Mouse (Mus musculus) heart, embryonic 10.5 days (tissue): Measurements from ENCODE around the gene Slc22a23. TPM values are rescaled to one million over a fixed set of nuclear protein-coding genes. Genes with fewer than 3 reads are reported as not detected.

ENCODE experiments used
- DNase-seq: peaks from one replicate; pipeline ENCODE4 v3.0.0-alpha.2; 2017; ENCODE audit warnings: low spot score
- H3K27ac ChIP-seq: fragments of 300-500 bp; sonication (generic); 2 replicates; pipeline ENCODE4 v1.5.1; 2016; ENCODE audit warnings: mild to moderate bottlenecking
- H3K27me3 ChIP-seq: fragments of 300-500 bp; sonication (generic); 2 replicates; pipeline ENCODE4 v1.6.1; 2016; ENCODE audit warnings: mild to moderate bottlenecking; ENCODE audit not compliant: poor library complexity, insufficient read depth, severe bottlenecking
- H3K36me3 ChIP-seq: fragments of 300-500 bp; sonication (generic); 2 replicates; pipeline ENCODE4 v1.6.1; 2016; ENCODE audit warnings: mild to moderate bottlenecking, moderate library complexity
- H3K4me1 ChIP-seq: fragments of 300-500 bp; sonication (generic); 2 replicates; pipeline ENCODE4 v1.6.1; 2016; ENCODE audit warnings: mild to moderate bottlenecking
- H3K4me3 ChIP-seq: fragments of 300-500 bp; sonication (generic); 2 replicates; pipeline ENCODE4 v1.5.1; 2016; ENCODE audit warnings: mild to moderate bottlenecking, moderate library complexity
- H3K9me3 ChIP-seq: fragments of 300-500 bp; sonication (generic); 2 replicates; pipeline ENCODE4 v1.6.1; 2016; ENCODE audit warnings: mild to moderate bottlenecking, moderate library complexity
- WGBS: fragments of 180-500 bp; shearing (Covaris S2); methylation state at CpG from one replicate; pipeline ENCODE4 v1.1.7; 2016; 5-methylcytosine and 5-hydroxymethylcytosine counted together
- polyA plus RNA-seq: library from polyadenylated mRNA; unstranded; fragments of >200 nt; fragmentation: Nextera tagmentation; extraction: Ambion mirVana; gene quantifications from 2 replicates; pipeline ENCODE4 v1.2.1, GENCODE M21; 2016

Slc22a23 gene
- polyA plus RNA-seq, 1 experiment from 2014 or later: 5.1 TPM

GRCm38 (mm10) chr13:34227720-34228661, 117.0 kb downstream of the Slc22a23 start:
- WGBS: 30% methylated on average over 12 of the region's 12 CpGs
- no peaks in the 10 kb centered on the region for H3K36me3 ChIP-seq
- DNase-seq: no peak
- peaks cover 17% of the 10 kb centered on the region for H3K4me1 ChIP-seq
- no peak overlapping the region for H3K4me3 ChIP-seq
- no peaks in the 10 kb centered on the region for H3K9me3 ChIP-seq
- H3K27me3 ChIP-seq: no peaks in the 10 kb centered on the region
- H3K27ac ChIP-seq: no peak overlapping the region

- Histone ChIP-seq H3K4me1 (peaks cover 20% of the 10 kb centered on the region), H3K36me3 (0 out of 2 replicates have a peak, but pooled peaks cover 1% of the 10 kb centered on the region), H3K27ac (no peak overlapping the region), H3K4me3 (no peak overlapping the region), H3K27me3 (no peaks in the 10 kb centered on the region), H3K9me3 (no peaks in the 10 kb centered on the region)
- no peak for DNase-seq
- WGBS: 8% methylated on average over 1 of the region's 1 CpGs
Observed at GRCm38 (mm10) chr13:34226940-34227339, 118.0 kb downstream of the Slc22a23 start.

- Histone ChIP-seq H3K9me3 (no peaks in the 10 kb centered on the region), H3K4me3 (no peak overlapping the region), H3K27ac (no peak overlapping the region), H3K27me3 (no peaks in the 10 kb centered on the region), H3K36me3 (0 out of 2 replicates have a peak, but pooled peaks cover 10% of the 10 kb centered on the region), H3K4me1 (peaks cover 14% of the 10 kb centered on the region)
- no peak for DNase-seq
- WGBS: 58% methylated on average over 7 of the region's 7 CpGs
Observed at GRCm38 (mm10) chr13:34222985-34223384, 122.0 kb downstream of the Slc22a23 start.

GRCm38 (mm10) chr13:34219728-34220127, 125.3 kb downstream of the Slc22a23 start:
- peaks cover 8% of the 10 kb centered on the region for H3K4me1 ChIP-seq
- H3K4me3 ChIP-seq: no peak overlapping the region
- 0 out of 2 replicates have a peak, but pooled peaks cover 10% of the 10 kb centered on the region for H3K36me3 ChIP-seq
- H3K27me3 ChIP-seq: no peaks in the 10 kb centered on the region
- no peaks in the 10 kb centered on the region for H3K9me3 ChIP-seq
- H3K27ac ChIP-seq: no peak overlapping the region
- DNase-seq: no peak
- 30% methylated on average over 3 of the region's 3 CpGs for WGBS

GRCm38 (mm10) chr13:34218776-34219175, 126.2 kb downstream of the Slc22a23 start:
- DNase-seq: no peak
- H3K4me1 ChIP-seq: peaks cover 8% of the 10 kb centered on the region
- 0 out of 2 replicates have a peak, but pooled peaks cover 10% of the 10 kb centered on the region for H3K36me3 ChIP-seq
- no peaks in the 10 kb centered on the region for H3K9me3 ChIP-seq
- no peak overlapping the region for H3K27ac ChIP-seq
- WGBS: 89% methylated on average over 3 of the region's 3 CpGs
- no peak overlapping the region for H3K4me3 ChIP-seq
- no peaks in the 10 kb centered on the region for H3K27me3 ChIP-seq

DNA sequence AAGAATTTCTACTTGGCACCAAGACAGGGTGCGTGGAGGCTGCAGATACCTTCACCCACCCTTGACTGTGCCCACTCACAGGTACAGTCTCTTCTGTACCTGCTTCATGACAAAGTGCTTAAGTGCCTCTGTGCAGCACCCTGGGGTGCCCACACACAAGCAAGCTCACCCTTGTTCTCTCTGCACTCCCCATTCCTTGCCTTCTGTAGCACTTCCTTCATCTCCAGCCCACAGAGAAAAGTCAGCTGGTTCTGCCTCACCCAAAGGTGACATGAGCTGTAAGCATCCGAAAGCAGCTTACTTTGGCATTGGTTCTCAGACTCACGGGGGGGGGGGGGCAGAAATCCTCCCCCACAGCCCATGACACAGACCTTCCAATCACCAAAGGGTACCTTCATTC, 130.1 kb downstream of the Slc22a23 start:
- DNase-seq: no peak
- H3K36me3 ChIP-seq: 0 out of 2 replicates have a peak, but pooled peaks cover 4% of the 10 kb centered on the region
- 89% methylated on average over 3 of the region's 3 CpGs for WGBS
- H3K4me1 ChIP-seq: peaks cover 4% of the 10 kb centered on the region
- H3K27ac ChIP-seq: no peak overlapping the region
- H3K4me3 ChIP-seq: no peak overlapping the region
- no peaks in the 10 kb centered on the region for H3K27me3 ChIP-seq
- H3K9me3 ChIP-seq: no peaks in the 10 kb centered on the region

DNA sequence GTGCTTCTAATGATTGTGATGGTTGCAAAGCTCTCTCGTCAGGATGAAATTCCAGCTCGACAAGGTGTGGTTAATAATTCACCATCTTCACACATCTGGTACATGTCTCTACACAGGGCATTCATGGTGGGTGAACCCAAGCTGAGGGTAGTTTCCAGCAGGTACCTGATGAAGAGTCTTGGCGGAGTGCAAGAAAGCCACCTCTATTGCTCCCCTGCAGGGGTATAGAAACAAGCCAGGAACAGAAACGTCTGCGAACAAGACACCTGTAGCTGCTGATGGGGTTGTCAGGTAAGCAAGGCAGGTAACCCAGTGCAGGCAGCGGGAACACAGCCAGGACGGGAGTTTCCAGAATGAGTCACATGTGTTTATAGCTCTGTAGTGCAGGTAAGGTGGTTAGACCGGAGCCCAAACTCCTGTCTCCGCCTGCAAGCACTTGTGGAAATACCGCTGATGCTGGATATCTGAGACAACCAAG, 132.2 kb downstream of the Slc22a23 start:
- H3K4me3 ChIP-seq: no peak overlapping the region
- no peak overlapping the region for H3K27ac ChIP-seq
- no peak for DNase-seq
- H3K4me1 ChIP-seq: no peaks in the 10 kb centered on the region
- 68% methylated on average over 10 of the region's 10 CpGs for WGBS
- H3K36me3 ChIP-seq: no peaks in the 10 kb centered on the region
- no peaks in the 10 kb centered on the region for H3K27me3 ChIP-seq
- no peaks in the 10 kb centered on the region for H3K9me3 ChIP-seq

DNA sequence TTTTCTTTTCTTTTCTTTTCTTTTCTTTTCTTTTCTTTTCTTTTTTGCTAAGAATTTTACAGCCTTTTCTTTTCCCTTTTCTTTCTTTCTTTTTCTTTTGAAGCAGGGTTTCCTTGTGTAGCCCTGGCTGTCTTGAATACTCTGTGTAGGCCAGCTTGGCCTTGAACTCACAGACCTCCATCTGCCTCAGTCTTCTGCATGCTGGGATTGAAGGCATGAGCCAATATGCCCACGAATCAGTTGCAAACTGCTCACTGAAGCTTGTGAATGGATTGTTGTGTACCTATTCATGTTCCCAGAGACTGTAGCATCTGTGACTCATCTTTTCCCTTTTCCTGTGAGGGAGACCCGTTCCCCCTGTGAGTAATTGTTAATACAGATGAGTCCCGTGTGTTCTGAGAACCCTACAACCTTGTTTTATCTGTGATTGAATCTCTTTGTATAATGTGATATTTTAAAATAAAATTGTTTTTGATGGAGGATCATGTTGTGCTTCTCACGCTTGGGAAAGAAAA, 133.7 kb downstream of the Slc22a23 start:
- Histone ChIP-seq H3K27ac (no peak overlapping the region), H3K4me1 (no peaks in the 10 kb centered on the region), H3K9me3 (no peaks in the 10 kb centered on the region), H3K27me3 (no peaks in the 10 kb centered on the region), H3K36me3 (no peaks in the 10 kb centered on the region), H3K4me3 (no peak overlapping the region)
- no peak for DNase-seq
- 65% methylated on average over 4 of the region's 4 CpGs for WGBS

DNA sequence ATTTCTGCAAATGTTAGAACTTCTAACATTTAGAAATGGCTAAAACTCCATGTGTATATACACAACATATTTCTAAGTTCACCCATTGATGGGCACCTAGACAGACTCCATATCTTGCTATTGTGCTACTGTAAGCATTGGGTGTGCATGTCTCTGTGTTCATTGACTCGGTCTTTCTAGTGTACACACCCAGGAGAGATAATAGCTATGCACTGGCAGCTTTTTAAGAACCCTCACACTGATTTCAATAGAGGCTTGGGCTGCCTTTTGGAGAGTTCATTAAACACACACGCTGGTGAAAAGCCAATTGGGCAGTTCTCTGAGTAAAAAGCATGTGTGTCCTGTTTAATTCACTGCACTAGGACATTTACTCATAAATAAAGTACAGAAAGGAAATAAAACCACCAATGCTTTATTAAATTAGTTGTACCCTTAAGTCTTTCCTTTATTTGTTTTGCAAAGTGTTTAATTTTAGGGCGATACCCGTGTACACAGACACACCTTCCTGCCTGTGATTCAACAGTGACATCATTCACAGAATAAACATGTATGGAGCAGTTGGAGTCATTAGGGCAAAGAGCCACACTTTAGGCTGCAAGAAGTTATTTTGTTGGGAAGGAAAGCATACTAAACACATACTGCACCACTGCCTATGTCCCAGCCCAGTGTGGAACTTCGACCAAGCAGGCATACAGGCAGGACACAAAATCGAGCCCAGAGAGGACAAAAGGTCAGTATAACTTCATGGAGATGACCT, 137.1 kb downstream of the Slc22a23 start:
- H3K9me3 ChIP-seq: no peaks in the 10 kb centered on the region
- no peaks in the 10 kb centered on the region for H3K36me3 ChIP-seq
- WGBS: 82% methylated on average over 6 of the region's 6 CpGs
- no peak overlapping the region for H3K4me3 ChIP-seq
- no peak overlapping the region for H3K27ac ChIP-seq
- H3K4me1 ChIP-seq: no peaks in the 10 kb centered on the region
- no peaks in the 10 kb centered on the region for H3K27me3 ChIP-seq
- DNase-seq: no peak

- no peak overlapping the region for H3K4me3 ChIP-seq
- no peaks in the 10 kb centered on the region for H3K36me3 ChIP-seq
- H3K9me3 ChIP-seq: no peaks in the 10 kb centered on the region
- WGBS: 87% methylated on average over 3 of the region's 3 CpGs
- no peak for DNase-seq
- no peaks in the 10 kb centered on the region for H3K27me3 ChIP-seq
- no peaks in the 10 kb centered on the region for H3K4me1 ChIP-seq
- H3K27ac ChIP-seq: no peak overlapping the region
Observed at GRCm38 (mm10) chr13:34205216-34205615, 139.8 kb downstream of the Slc22a23 start.

- no peak overlapping the region for H3K4me3 ChIP-seq
- 94% methylated on average over 1 of the region's 1 CpGs for WGBS
- peaks cover 21% of the 10 kb centered on the region for H3K36me3 ChIP-seq
- H3K27me3 ChIP-seq: no peaks in the 10 kb centered on the region
- peaks cover 17% of the 10 kb centered on the region for H3K4me1 ChIP-seq
- H3K27ac ChIP-seq: no peak overlapping the region
- DNase-seq: no peak
- no peaks in the 10 kb centered on the region for H3K9me3 ChIP-seq
Observed at GRCm38 (mm10) chr13:34195676-34196075, 149.3 kb downstream of the Slc22a23 start.

GRCm38 (mm10) chr13:34193384-34193783, 151.6 kb downstream of the Slc22a23 start:
- no peak for DNase-seq
- no peak overlapping the region for H3K27ac ChIP-seq
- WGBS: 74% methylated on average over 8 of the region's 8 CpGs

More at GRCm38 (mm10) chr13:34193384-34193783, 151.6 kb downstream of the Slc22a23 start:
- H3K4me1 ChIP-seq: peaks cover 17% of the 10 kb centered on the region
- H3K9me3 ChIP-seq: no peaks in the 10 kb centered on the region
- H3K27me3 ChIP-seq: no peaks in the 10 kb centered on the region
- peaks cover 21% of the 10 kb centered on the region for H3K36me3 ChIP-seq
- no peak overlapping the region for H3K4me3 ChIP-seq
